Mouse (Mus musculus) gonadal fat pad, adult 2 months (tissue): ENCODE results near the gene Morn5. TPM values are rescaled to one million over a fixed set of nuclear protein-coding genes. Genes with fewer than 3 reads are reported as not detected.

Source experiments
- DNase-seq: peaks from one replicate; pipeline ENCODE4 v3.0.0-alpha.2; 2012; ENCODE audit warnings: low read depth
- polyA plus RNA-seq: library from polyadenylated mRNA; depleted of rRNA; stranded (reverse); fragments of >200 nt; gene quantifications from 2 replicates; pipeline ENCODE4 v1.2.3, GENCODE M21; 2012

Morn5 gene
- polyA plus RNA-seq, 1 experiment: 1.9 TPM

DNA sequence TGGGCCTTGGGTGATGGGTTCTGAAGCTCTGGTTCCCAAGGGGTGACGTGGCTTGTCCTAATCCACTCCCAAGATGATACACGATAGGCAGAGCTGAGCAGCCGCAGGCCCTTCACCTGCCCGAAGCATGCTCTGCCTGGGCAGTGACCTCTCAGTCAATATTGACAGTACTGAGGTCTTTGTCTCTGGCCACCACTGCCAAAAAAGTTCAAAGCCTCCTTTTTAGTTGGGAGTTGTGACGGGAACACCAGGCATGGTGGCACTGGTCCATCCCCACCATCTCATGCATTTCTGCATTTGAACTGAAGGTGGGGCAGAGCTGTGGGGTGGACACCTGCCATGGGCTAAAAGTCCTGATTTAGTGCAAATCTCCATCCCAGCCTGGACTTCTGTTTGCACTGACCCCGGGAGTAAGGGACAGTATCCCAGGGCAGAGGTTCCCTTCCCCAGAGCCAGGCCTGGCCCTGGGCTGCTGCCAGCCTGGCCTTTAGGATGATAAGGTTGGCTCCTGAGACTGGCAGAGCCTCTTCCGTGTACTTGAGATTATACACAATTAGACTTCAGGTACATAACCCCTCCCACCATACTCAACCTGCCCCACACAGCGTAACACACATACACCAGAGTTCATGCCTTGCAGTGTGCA lies 22.5 kb downstream of the Morn5 start:
- no peak for DNase-seq

DNA sequence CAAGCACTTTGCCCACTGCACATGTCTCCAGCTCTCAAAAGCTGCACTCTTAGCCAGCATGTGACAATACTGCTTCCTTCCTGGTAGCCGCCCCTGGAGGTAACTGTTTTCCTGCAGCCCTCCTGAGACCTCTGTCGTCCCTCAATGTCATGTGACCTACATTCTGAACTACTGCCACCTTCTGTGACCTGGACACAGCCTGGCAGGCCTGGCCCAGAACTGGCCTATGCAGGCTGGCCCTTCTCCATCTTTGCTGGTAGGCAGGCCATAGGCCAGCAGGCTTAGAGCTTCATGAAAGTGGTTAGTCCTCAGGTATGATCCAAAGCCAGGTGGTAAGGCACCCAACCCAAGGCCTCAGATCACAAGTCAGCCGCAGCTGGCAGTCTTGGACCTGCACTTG lies 24.5 kb downstream of the Morn5 start:
- DNase-seq: no peak

DNA sequence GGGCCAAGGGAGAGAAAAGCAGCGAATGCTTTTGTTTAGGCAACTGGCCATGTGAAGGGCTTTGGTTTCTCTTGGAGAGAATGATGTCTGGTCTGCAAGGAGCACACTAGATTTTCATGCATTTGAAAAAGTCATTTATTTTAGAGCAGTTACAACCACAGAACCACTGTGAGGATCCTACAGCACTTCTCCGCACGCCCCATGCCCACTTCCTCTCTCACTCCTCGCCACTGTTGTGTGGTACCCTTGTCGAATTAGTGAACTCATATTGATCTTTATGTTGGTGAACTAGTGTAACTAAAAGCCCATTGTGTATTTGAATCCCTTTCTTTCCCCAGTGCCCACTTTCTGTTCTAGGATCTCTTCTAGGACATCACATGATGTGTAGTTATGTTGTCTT lies 26.0 kb downstream of the Morn5 start:
- no peak for DNase-seq

DNA sequence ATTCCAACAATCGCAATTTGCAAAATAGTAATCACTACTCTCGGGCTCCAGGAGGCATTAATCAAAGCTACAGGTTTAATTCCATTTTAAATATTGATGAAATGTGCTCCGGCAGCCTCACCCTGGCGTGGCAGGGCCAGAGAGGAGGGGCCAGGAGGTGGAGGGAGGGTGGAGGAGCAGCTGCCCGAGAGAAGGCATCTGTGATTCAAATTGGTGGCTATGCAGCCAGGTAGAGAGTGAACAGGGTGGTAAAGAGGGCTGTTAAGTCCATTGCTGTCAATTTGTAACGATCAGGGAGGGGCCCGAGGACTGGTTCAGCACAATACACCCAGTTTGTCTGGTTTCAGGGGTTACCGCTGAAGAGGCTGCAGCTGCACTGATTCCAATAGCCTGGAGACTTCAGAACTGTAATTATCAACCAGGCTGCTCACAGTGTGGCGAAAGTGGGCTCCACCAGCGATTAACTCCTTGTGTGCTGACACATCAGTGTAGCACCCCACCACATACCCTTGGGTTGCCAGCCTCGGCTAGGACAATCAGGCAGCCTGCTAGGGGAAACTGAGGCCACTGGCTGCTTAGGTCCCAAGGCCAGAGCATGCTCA lies 28.0 kb downstream of the Morn5 start:
- DNase-seq: no peak

DNA sequence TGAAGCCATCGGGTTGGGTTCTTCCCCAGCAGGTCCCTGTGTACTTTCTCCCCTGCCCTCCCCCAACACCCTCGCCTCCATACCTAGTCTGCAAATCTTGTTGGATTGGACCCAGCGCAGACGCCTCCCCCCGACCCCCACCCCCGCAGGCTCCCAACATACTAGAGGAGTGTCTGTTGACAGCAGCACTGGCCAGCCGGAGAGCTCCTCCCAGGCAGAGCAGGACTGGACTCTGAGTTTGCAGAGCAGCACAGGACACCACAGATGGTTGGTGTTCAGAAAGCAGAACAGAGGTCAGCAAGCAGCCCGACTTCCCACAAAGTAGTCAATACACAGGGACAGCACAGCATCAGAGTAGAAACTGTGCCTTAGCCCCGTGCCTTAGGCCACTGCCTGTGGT lies 32.2 kb downstream of the Morn5 start:
- DNase-seq: no peak

DNA sequence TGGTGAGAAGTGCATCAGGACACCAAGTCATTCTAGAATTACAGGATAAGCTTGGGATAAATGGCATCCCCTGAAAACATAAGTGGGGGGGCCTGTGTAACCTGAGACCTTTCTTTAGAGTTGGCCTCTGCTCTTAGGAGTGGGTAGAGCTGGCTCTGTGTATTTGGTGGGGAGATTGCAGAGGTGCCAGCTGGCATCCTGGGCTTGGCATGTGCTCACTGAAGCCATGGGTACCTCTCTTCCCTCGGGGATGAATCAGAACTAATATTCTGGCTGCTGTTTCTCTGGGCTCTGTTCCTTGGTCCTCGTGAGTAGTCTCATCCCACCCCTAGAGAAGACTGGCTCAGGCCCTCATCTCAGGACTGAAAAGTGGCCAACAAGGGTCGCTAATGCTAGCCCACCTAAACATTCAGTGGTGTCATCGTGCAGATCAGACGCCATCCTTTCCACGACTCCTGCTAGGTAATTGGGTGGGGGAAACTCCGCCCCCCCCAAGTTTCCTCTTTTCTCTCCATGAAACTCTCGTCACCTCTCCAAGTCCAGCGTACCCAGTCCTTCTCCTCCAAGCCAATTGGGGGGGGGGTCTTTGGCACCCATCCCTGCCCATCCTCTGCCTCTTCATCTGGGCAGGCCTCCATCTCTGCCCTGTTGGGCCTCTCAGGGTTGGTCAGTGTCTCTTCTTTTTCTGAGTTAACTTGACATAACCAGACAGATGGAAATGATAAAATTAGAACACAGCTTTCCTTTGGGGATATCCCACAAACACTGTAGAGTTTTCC lies 33.7 kb downstream of the Morn5 start:
- no peak for DNase-seq

DNA sequence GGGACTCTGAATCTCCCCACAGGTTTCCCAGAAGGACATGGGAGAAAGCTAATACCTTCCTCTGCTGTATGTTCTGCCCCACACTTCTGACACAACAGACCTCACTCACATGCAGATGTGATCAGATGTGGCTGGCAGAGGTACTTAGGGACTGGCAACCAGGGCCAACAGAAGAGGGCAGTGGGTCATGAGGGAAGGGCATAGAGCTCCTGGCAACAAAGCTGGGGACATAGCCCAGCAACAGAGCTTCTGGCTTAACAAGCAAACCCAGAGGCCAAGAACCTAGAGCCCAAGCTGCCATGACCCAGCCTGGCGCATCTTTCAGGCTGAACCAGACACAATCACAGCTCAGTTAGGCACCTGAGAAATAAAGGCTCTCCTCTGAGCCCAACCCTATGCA lies 35.8 kb downstream of the Morn5 start:
- no peak for DNase-seq

DNA sequence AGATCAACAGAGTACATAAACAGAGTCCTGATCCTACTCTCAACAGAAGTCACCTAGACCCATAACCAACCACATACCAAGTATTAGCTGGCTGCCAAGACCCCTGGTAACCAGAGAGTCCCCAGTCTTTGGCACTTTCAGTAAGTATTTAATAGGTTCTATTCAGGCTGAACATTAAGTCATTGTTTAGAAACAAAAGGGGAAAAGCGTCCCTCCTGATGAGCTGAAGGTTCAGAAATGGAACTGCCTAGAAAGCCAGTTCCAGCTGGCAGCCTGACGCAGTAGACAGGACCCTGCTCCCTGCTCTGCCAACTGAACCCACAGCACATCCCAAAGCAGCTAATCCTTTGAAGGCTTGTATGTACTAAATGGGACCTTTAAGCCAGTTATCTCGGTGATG lies 39.9 kb downstream of the Morn5 start:
- no peak for DNase-seq

DNA sequence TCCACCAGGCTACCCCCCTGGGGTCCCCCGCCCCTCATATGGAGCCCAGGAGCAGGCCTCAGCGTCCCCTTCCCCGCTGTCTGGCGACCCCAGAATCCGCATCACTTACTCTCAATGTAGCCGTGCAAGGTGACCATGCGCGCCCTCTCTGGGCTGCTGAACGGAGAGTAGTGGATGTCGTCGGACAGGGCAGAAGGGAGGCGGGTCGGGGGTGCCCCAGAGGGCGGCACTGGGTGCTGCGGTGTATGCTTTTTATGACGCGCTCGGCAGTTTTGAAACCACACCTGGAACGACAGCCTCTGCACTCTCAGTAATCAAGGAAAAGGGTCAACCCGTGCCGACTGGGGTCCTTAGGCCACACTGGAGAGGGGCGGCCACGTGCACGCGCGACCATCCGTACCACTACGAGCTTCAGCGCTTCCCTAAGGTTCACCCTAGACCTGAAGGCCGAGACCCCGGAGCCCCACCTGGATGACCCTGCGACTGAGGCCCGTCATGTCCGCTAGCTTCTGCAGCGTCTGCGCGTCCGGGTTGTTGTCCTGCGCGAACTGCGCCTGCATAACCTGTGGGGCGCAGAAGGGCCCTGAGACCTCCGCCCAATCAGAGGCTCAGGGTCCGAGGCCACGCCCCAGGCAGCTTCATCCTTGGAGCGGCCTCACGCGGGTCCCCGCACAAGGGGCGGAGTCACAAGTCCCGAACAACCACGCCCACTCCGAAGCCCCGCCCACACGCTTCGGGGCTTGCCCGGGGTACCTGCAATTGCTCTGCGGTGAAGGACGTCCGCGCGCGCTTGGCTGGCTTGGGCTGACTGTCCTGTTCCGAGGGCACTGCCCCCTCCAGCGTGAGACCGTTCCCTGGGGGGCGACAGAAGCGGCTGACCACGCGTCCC lies 41.8 kb downstream of the Morn5 start:
- no peak for DNase-seq

DNA sequence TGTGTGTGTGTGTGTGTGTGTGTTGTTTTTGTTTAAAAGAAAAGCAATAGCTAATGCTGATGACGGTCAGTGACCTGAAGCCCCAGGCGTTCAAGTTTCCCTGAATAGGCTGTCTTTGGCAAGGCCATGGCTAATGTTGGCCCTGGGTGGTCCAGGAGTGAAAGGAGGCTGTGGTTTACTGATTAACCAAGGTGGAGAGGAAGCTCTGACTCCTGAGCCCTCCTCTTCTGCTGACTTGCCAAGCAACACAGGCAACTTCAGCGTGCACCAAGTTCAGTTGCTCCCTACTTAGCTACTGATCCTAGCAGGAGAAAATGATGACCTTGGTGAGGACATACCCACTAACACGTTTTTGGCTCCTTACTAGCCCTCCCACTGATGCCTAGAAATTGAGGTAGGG lies 43.5 kb downstream of the Morn5 start:
- DNase-seq: no peak

DNA sequence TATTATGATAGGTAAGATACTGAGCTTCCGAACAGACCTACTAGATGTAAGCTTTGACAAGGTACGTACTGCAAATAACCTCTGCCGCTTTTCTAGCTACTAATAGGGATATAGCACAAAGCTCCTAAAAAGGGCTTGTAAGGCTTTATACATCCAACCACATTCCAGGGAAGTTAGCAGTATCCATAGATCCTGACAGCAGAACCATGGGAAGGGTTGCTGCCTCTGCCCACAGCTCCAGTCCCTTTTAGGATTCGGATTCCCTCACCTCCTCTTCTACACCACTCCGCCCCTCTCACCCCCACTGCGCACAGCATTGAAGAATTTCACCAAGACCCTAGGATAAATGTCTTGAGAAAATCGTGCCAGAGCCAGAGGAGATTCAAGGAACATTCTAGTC lies 44.0 kb downstream of the Morn5 start:
- no peak for DNase-seq

DNA sequence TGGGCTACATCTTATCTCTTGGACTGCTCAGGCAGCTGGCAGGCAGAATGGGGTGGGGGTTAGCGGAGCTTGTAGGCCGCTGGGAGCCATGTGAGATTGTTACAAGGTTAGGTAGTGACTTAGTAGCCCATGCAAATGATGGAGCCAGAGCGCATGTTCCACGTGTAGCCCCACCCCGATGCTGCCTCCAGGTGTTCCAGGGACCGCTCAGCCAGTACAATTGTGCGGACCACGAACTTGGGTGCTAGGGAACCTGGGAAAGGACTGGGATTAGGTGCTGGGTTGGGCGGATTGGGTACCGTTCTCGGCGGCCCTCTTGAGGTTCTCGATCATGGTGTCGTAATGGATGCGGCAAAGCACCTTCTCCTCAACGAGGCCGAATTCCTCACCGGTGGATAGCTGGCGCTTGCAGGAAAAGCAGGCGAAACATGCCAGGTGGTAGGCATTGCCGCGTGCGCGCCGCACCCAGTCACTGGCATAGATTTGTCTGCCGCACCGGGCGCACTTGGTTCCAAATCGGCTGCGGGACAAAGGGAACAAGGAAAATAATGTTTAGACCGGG lies 44.7 kb downstream of the Morn5 start:
- no peak for DNase-seq

DNA sequence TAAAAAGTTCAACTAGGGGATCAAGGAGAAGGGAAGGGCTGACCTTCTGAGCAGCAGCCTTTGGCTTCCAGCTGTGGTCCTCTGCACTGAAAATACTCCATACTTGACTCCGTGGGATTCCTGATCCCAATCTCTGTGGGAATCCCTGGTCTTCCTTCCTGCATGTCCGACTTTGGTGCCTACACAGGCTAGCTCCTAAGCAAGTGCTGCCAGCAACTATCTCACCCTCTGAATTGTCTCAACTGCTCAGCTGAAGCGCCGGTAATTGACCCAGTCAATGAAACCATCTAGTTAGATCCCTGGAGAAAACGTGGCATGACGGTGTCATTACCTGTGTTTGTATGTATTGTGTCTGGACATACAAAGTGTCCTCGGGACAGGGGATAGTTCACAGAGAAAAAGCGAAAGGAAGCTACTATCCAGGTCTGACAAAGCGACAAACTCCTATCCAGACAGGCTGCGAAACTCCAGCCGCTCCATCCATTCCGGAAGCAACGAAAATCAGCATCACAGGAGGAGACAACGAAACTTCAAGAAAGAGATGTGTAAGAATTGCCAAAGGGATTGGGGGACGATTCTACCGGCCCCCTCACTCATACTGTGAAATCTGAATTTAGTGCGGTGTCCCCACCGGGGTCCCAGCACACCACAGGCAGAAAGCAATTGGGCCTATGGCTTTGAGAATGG lies 48.0 kb downstream of the Morn5 start:
- DNase-seq: no peak

DNA sequence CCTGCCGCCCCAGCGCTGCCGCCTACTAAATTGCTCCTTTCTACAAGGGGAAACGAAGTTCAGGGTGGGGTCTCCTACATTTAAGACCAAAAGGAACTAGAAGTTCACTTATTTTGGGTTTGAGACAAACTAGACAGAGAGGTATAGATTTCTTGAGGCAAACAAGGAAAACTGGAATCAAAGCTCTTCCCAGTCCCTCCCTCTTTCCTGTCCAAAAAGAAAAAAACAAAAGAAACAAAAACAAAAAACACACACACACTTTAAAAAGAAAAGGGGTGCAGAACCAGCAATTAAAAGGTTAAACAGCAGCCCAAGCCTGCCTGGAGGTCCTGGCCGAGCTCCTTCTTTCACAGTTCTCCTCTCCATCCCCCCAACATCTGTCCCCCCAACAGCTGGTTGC lies 48.8 kb downstream of the Morn5 start:
- no peak for DNase-seq

DNA sequence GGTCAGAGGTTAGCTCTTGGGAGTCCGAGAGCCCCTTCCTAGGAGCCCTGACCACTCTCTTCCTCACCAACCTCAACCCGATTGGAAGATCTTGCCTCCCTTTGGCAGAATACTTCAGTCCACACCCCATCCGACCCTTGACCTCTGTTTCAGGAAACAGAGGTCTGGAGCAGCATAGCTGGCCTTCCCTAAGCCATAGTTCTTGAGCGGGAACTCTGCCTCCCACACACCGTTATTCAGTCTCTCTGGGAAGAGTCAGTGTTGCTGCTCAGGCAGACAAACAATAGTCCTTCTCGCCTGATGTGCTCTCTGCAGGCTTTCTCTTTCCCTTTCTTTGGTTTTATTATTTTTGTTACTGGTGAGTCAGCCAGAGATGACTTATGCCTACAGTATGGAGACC lies 50.5 kb downstream of the Morn5 start:
- no peak for DNase-seq

DNA sequence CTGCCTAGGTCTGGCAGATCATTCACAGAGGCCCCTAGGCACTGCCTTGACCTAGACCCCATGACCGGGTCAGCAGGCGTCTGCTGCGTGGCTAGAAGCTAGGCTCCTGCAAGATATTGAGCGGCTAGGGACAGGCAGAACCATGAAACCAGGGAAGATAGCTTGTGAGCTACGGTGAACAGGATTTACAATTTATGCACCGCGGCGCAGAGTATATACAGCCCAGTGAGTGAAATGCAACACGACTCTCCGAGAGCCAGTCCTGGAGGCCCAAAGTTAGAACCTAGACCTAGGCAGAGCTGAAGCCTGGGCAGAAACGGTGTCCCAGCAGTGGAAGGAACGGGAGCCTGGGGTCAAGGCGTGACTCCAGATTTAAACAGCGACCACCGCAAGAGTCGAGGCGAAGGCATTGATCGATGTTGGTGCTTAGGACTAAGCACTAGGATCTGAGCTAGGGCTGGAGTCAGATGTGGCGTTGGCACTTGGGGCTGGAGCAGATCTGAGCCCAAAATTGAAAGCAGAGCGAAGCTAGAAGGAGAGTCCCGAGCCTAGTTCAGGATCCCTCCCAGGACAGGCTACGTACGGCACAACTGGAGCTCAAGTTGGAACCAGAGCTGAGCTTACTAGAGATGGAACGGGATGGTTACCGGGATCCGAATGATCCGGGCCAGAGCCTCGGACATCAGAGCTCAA lies 52.8 kb downstream of the Morn5 start:
- no peak for DNase-seq

DNA sequence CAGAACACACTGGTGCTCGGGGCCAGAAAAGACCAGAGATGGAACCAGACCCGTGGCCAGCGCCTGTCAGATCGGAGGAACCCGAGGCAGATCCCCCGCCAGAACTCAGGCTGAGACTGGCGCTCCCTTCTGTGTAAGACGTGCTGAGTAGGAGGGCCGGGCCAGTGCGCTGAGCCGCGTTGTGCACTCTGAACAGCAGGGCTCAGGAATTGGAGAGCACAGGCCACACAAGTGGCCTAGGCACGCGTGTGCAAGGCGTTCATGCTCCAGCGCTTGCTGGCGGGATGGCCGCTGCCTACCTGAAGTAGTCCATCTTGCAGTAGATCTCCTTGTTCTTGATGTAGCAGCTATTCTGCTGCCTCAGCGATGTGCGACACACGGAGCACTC lies 53.3 kb downstream of the Morn5 start:
- no peak for DNase-seq

DNA sequence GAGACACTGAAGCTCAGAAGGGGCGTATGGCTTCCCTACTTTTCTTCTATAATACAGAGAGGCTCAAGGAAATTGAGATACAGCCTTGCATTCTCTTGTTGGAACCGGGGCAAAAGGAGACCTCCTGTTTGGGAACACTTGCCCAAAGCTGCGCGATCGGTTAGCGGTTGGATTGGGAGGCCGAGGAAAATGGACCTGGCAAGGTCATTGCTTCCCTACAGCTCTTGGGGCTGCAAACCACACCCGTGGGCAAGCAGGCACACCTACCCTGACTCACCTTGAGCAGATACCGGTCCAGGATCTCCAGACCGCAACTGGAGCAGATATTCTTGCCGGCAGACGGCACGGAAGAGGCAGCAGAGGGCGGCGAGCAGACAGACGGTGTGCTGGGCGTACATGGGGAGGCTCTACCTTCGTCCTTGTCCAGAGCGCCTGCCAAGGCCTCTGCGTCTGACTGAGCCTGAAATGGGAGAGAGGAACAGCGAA lies 53.9 kb downstream of the Morn5 start:
- no peak for DNase-seq

DNA sequence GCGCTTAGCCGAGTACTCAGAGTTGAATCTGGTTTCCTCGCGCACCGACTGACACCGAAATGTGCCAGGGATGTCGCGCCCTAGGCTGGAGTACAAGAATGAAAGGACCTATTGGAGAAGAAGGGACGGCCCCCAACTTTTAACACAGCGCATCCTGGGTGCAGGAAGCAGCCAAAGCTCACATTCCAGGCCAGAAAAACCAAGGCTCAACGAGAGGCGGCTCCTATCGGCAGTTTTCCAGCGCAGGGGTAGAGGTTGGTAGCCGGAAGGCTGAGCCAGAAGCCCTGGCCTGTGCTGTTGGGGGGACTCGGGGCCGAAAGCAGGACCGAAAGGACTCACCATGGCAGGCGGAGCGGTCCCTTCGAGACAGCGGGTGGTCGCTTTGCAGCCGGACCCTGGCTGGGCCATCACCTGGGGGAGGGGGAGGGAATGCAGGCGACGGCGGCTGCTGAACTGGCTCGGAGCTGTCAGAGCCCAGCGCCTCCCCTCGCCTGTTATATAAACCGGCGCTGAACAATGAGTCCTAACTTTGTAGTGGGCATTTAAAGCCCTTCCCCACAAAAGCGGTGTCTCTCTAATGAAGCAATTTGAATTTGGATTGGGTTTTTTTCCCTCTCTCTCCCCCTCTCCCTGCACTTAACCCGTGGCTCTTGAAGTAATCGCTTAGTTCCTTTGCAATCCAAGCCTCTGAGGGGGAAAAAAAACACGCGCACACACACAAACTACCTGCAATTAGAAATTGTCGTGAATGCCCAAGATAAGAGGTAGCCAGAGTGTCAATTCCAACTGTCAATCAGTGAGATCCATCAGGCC lies 54.5 kb downstream of the Morn5 start:
- DNase-seq: no peak
